Mouse (Mus musculus) G1E (cell line): Measurements from ENCODE around the gene Mbtps2.

Source experiments
- CTCF ChIP-seq: IDR thresholded peaks from 2 replicates; pipeline ENCODE4 v1.5.1; 2012; ENCODE audit warnings: low read depth, low read length, inconsistent platforms, mixed read lengths
- TAL1 ChIP-seq: conservative IDR thresholded peaks from 2 replicates; pipeline ENCODE4 v1.6.1; 2012; ENCODE audit warnings: low read depth, low read length, inconsistent platforms, mixed read lengths

- no peak for TF ChIP-seq CTCF
- TF ChIP-seq TAL1: no peak
Observed at GRCm38 (mm10) chrX:157568840-157569239, 29.7 kb downstream of the Mbtps2 start, which contains the start of gene Yy2.
